Mouse (Mus musculus): ENCODE measurements around the gene Antxr2. TPM values are rescaled to one million over a fixed set of nuclear protein-coding genes. Genes with fewer than 3 reads are reported as not detected.

The Antxr2 gene
- polyA plus RNA-seq, 1 experiment from 2014 or later, result 18.3 TPM

GRCm38 (mm10) chr5:97851981-97852748 is 178.7 kb downstream of the Antxr2 start:
- H3K4me3 ChIP-seq, result no peak overlapping the region
- no peaks in the 10 kb centered on the region for H3K9me3 ChIP-seq
- no peak overlapping the region for H3K9ac ChIP-seq
- no peaks in the 10 kb centered on the region for H3K36me3 ChIP-seq
- 93% methylated on average over 5 of the region's 5 CpGs for WGBS
- no peaks in the 10 kb centered on the region for H3K4me1 ChIP-seq
- no peaks in the 10 kb centered on the region for H3K27me3 ChIP-seq
- no peak overlapping the region for H3K4me2 ChIP-seq
- ATAC-seq (ENCODE audit: insufficient number of reproducible peaks, insufficient read depth, low FRiP score, low TSS enrichment, low read depth), result no peak
- H3K27ac ChIP-seq, result no peak overlapping the region

- Histone ChIP-seq H3K9ac (no peak overlapping the region), H3K27me3 (no peaks in the 10 kb centered on the region), H3K36me3 (no peaks in the 10 kb centered on the region), H3K4me2 (no peak overlapping the region), H3K9me3 (no peaks in the 10 kb centered on the region), H3K27ac (no peak overlapping the region), H3K4me1 (no peaks in the 10 kb centered on the region), H3K4me3 (no peak overlapping the region)
- 76% methylated on average over 10 of the region's 10 CpGs for WGBS
- no peak for ATAC-seq (ENCODE audit: insufficient number of reproducible peaks, insufficient read depth, low FRiP score, low TSS enrichment, low read depth)
These were observed 183.5 kb downstream of the Antxr2 start for GRCm38 (mm10) chr5:97847204-97847895.

DNA sequence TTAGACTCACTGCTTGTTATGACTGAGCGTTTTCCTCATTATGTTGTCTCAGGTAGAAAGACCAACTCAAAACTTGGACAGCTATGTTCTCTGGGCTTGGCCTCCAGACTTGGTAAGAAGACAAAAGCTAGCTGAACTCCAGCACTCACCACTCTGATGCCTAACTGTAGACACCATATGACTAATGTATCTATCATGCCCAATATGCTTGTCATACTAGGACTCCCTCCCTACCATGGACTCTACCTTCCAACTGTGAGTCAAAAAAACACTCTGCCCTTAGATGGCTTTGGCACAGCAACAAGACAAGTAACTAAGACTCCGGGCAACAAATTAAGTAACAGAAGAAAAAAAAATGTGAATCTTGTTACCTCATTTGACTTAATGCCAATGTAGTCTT is 184.3 kb downstream of the Antxr2 start:
- no peak for ATAC-seq (ENCODE audit: insufficient number of reproducible peaks, insufficient read depth, low FRiP score, low TSS enrichment, low read depth)
- no peak overlapping the region for H3K4me3 ChIP-seq
- H3K36me3 ChIP-seq, result no peaks in the 10 kb centered on the region
- no peaks in the 10 kb centered on the region for H3K27me3 ChIP-seq
- no peaks in the 10 kb centered on the region for H3K9me3 ChIP-seq
- H3K27ac ChIP-seq, result no peak overlapping the region
- no peak overlapping the region for H3K4me2 ChIP-seq
- H3K4me1 ChIP-seq, result no peaks in the 10 kb centered on the region
- WGBS, result 93% methylated on average over 2 of the region's 2 CpGs
- no peak overlapping the region for H3K9ac ChIP-seq

DNA sequence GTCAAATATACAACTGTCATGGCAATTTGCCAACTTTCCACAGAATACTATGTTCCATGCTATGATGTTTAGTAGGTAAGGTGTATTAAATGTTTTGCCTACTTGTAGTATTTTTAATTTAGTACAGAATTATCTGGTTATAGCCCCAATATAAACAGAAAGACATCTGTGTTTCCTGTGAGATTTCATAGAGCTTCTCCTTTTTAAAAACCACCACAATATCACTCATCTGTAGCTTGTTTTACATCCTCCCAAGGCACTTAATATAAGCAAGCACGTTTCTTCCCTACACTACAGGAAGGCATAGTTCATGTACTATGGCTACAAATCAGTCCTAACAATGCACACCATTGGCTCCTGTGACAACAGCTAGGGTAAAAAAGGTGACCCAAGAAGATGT is 188.8 kb downstream of the Antxr2 start:
- ATAC-seq (ENCODE audit: insufficient number of reproducible peaks, insufficient read depth, low FRiP score, low TSS enrichment, low read depth), result no peak
- Histone ChIP-seq H3K27ac (no peak overlapping the region), H3K9ac (no peak overlapping the region), H3K4me2 (no peak overlapping the region), H3K4me1 (no peaks in the 10 kb centered on the region), H3K36me3 (no peaks in the 10 kb centered on the region), H3K9me3 (no peaks in the 10 kb centered on the region), H3K27me3 (no peaks in the 10 kb centered on the region), H3K4me3 (no peak overlapping the region)
- WGBS, result 53% methylated on average over 1 of the region's 1 CpGs

GRCm38 (mm10) chr5:97839924-97840279 is 190.9 kb downstream of the Antxr2 start:
- ATAC-seq (ENCODE audit: insufficient number of reproducible peaks, insufficient read depth, low FRiP score, low TSS enrichment, low read depth), result no peak
- H3K4me1 ChIP-seq, result no peaks in the 10 kb centered on the region
- no peak overlapping the region for H3K4me2 ChIP-seq
- no peak overlapping the region for H3K27ac ChIP-seq
- no peak overlapping the region for H3K4me3 ChIP-seq
- H3K27me3 ChIP-seq, result no peaks in the 10 kb centered on the region
- no peak overlapping the region for H3K9ac ChIP-seq
- H3K36me3 ChIP-seq, result no peaks in the 10 kb centered on the region
- H3K9me3 ChIP-seq, result no peaks in the 10 kb centered on the region

DNA sequence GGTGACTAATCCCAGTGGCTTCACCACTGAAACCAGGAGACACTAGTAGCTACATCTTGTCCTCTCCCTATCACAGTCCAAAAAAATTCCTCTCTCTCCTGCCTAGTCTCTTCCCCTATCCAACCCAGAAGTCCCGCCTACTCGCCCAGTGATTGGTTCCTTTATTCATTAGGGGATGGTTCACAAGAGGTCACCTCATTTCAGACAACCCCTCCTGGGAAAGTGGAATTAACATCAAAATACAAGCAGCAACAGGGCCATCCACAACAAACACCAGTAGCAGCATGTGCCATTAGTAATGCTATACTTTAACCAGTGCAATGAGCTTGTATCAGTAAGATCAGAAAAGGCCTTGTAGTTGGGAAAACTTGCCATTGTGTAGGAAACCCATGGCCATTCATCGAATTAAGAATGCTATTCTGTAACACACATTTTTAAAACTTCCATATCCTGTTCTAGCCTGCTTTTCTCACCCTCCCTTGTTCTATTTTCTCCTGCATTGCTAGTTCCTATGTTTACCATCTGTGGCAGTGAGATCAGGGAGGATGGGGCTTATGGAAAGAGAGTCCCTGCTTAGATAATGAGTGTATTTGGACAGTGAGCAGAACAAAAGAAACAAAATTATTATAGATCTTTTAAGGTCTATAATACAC is 191.4 kb downstream of the Antxr2 start:
- 71% methylated on average over 3 of the region's 3 CpGs for WGBS
- no peaks in the 10 kb centered on the region for H3K9me3 ChIP-seq
- H3K4me1 ChIP-seq, result no peaks in the 10 kb centered on the region
- H3K27me3 ChIP-seq, result no peaks in the 10 kb centered on the region
- H3K4me3 ChIP-seq, result no peak overlapping the region
- H3K9ac ChIP-seq, result no peak overlapping the region
- H3K27ac ChIP-seq, result no peak overlapping the region
- H3K36me3 ChIP-seq, result no peaks in the 10 kb centered on the region
- no peak for ATAC-seq (ENCODE audit: insufficient number of reproducible peaks, insufficient read depth, low FRiP score, low TSS enrichment, low read depth)
- H3K4me2 ChIP-seq, result no peak overlapping the region

GRCm38 (mm10) chr5:97837333-97837732 is 193.5 kb downstream of the Antxr2 start:
- ATAC-seq (ENCODE audit: insufficient number of reproducible peaks, insufficient read depth, low FRiP score, low TSS enrichment, low read depth), result no peak
- H3K27me3 ChIP-seq, result no peaks in the 10 kb centered on the region
- H3K27ac ChIP-seq, result no peak overlapping the region
- H3K36me3 ChIP-seq, result no peaks in the 10 kb centered on the region
- WGBS, result 88% methylated on average over 2 of the region's 2 CpGs
- H3K4me3 ChIP-seq, result no peak overlapping the region
- H3K4me1 ChIP-seq, result no peaks in the 10 kb centered on the region
- no peak overlapping the region for H3K9ac ChIP-seq
- no peak overlapping the region for H3K4me2 ChIP-seq
- no peaks in the 10 kb centered on the region for H3K9me3 ChIP-seq

- H3K9ac ChIP-seq, result no peak overlapping the region
- H3K4me3 ChIP-seq, result no peak overlapping the region
- H3K4me1 ChIP-seq, result peaks cover 6% of the 10 kb centered on the region; the same call in 1 of the 2 replicates
- WGBS, result 15% methylated on average over 2 of the region's 2 CpGs
- H3K9me3 ChIP-seq, result no peaks in the 10 kb centered on the region
- ATAC-seq (ENCODE audit: insufficient number of reproducible peaks, insufficient read depth, low FRiP score, low TSS enrichment, low read depth), result no peak
- H3K4me2 ChIP-seq, result no peak overlapping the region
- no peak overlapping the region for H3K27ac ChIP-seq
- H3K27me3 ChIP-seq, result no peaks in the 10 kb centered on the region
- H3K36me3 ChIP-seq, result no peaks in the 10 kb centered on the region
These were observed 195.4 kb downstream of the Antxr2 start for GRCm38 (mm10) chr5:97835418-97835817.

- Histone ChIP-seq H3K9ac (no peak overlapping the region), H3K4me2 (no peak overlapping the region), H3K27ac (no peak overlapping the region), H3K4me1 (peaks cover 6% of the 10 kb centered on the region; the same call in 1 of the 2 replicates), H3K36me3 (no peaks in the 10 kb centered on the region), H3K9me3 (no peaks in the 10 kb centered on the region), H3K4me3 (no peak overlapping the region), H3K27me3 (no peaks in the 10 kb centered on the region)
- WGBS, result 67% methylated on average over 1 of the region's 1 CpGs
- no peak for ATAC-seq (ENCODE audit: insufficient number of reproducible peaks, insufficient read depth, low FRiP score, low TSS enrichment, low read depth)
These were observed 196.1 kb downstream of the Antxr2 start for GRCm38 (mm10) chr5:97834770-97835169.

Other genes with a start within 250 kb of the Antxr2 start
- gene Prdm8, start 136.2 kb upstream of the Antxr2 start, polyA plus RNA-seq (2015; fragmentation: Nextera tagmentation; extraction: Ambion mirVana), result 0.11 and 0.21 TPM in 2 replicates
- gene Fgf5, start 223.1 kb upstream of the Antxr2 start, polyA plus RNA-seq (2015; fragmentation: Nextera tagmentation; extraction: Ambion mirVana), result 0.28 and 0.66 TPM in 2 replicates

All from embryonic facial prominence, embryonic 13.5 days (tissue).